Mouse (Mus musculus) activated CD4-positive, CD25-positive, alpha-beta regulatory T cell, adult 9 weeks (primary cell): ENCODE results near the gene Gm29666. TPM values are rescaled to one million over a fixed set of nuclear protein-coding genes. Genes with fewer than 3 reads are reported as not detected.

ENCODE experiments used
- polyA plus RNA-seq: library from polyadenylated mRNA; unstranded; fragments of 100-300 nt; shearing (Covaris generic); gene quantifications from one replicate; pipeline ENCODE4 v1.2.1, GENCODE M21; 2017

Gm29666 gene
- polyA plus RNA-seq, result 0.20 TPM

GRCm38 (mm10) chr15:84919938-84920337 lies at the start of gene Gm29666:
Gm29666 (minus strand) TSS chr15:84920038.

GRCm38 (mm10) chr15:84922884-84923507 lies 3.2 kb upstream of the Gm29666 start, which contains the start of gene Nup50:
Nup50 (plus strand) TSS chr15:84923411.

Other genes starting within 250 kb of the Gm29666 start
- gene Arhgap8, start 200.0 kb downstream of the Gm29666 start, polyA plus RNA-seq, result not detected
- gene Phf21b, start 64.0 kb downstream of the Gm29666 start, polyA plus RNA-seq, result 0.59 TPM
- 40.0 TPM for gene Nup50, start 3.4 kb upstream of the Gm29666 start, polyA plus RNA-seq
- 1.0 TPM for gene 5031439G07Rik, start 68.5 kb upstream of the Gm29666 start, polyA plus RNA-seq
- gene Upk3a, start 97.1 kb upstream of the Gm29666 start, polyA plus RNA-seq, result not detected
- 49.5 TPM for gene Fam118a, start 108.9 kb upstream of the Gm29666 start, polyA plus RNA-seq
- 0.31 TPM for gene Smc1b, start 211.9 kb upstream of the Gm29666 start, polyA plus RNA-seq
- not detected for gene Ribc2, start 212.0 kb upstream of the Gm29666 start, polyA plus RNA-seq